Mouse (Mus musculus): ENCODE data around the gene Tead3.

GRCm38 (mm10) chr17:28321700-28322099 lies 28.9 kb downstream of the Tead3 start:
- TF ChIP-seq CTCF (conservative IDR thresholded peaks at IDR 0.05 in 1 of 2, IDR thresholded peaks at IDR 0.05 in 1 of 2; ENCODE audit: low read depth in 2 of 2, low read length in 2 of 2) = no peak
- no peak for TF ChIP-seq ZKSCAN1 (IDR thresholded peaks at IDR 0.05; ENCODE audit: borderline replicate concordance, low read depth, low read length)
- TF ChIP-seq POLR2A (IDR thresholded peaks at IDR 0.05; ENCODE audit: low read depth, low read length) = no peak
- TF ChIP-seq ETS1 (conservative IDR thresholded peaks at IDR 0.05; ENCODE audit: low read depth, low read length) = no peak
- TF ChIP-seq USF1 (IDR thresholded peaks at IDR 0.05; ENCODE audit: low read depth, low read length) = no peak
- TF ChIP-seq TBP (conservative IDR thresholded peaks at IDR 0.05; ENCODE audit: low read depth, low read length) = no peak
- no peak for TF ChIP-seq HCFC1 (IDR thresholded peaks at IDR 0.05; ENCODE audit: low read depth, low read length)
- no peak for TF ChIP-seq CHD2 (IDR thresholded peaks at IDR 0.05; ENCODE audit: low read length)
- no peak for TF ChIP-seq SMC3 (IDR thresholded peaks at IDR 0.05; ENCODE audit: low read depth, low read length)
- TF ChIP-seq MYC (IDR thresholded peaks at IDR 0.05; ENCODE audit: low read depth, low read length) = no peak
- TF ChIP-seq KAT2A (IDR thresholded peaks at IDR 0.05; ENCODE audit: insufficient replicate concordance, low read length) = no peak
- TF ChIP-seq EP300 (IDR thresholded peaks at IDR 0.05; ENCODE audit: low read length) = no peak
- no peak for TF ChIP-seq CHD1 (IDR thresholded peaks at IDR 0.05; ENCODE audit: low read depth, low read length)
